Mouse (Mus musculus) skeletal muscle tissue, adult 2 months (tissue): Measurements from ENCODE around the gene Ctnnb1.
A peak's percentile ranks its signal among the peaks of the same experiment; 100 is the strongest.

Experiments
- DNase-seq: peaks from one replicate; pipeline ENCODE4 v3.0.0-alpha.2; 2012; ENCODE audit warnings: low read depth, low spot score

Gene Ctnnb1

DNA sequence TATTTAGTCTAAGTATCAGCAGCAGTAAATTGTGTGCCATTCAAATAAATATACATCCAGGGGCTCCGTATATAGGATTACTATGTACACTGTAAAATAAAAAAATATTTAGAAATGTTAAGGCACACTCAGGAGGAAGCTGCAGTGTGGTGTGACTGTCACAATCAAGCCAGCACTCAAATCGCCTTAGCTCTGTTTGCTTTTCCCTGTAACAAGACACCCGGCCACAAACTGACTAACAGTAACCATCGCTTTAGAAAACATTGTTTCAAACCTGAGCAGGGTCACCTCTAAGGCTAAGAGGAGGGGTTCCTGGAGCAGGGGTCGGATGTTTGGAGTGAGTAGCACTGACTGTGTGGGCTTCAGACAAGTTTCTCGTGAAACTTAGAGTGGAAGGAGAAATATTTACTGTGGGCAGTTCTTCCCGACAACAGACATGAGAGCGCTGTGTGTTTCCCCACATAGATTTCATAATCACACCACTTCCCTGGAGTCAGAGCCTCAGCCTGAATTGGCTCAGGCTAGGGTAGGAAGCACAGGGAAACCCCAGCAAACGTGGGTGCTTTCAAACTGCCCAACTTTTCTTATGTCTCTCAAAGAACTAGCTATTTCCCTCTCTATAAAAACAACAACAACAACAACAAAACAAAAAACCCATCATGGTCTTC, 1.9 kb upstream of the Ctnnb1 start:
- DNase-seq, result no peak

DNA sequence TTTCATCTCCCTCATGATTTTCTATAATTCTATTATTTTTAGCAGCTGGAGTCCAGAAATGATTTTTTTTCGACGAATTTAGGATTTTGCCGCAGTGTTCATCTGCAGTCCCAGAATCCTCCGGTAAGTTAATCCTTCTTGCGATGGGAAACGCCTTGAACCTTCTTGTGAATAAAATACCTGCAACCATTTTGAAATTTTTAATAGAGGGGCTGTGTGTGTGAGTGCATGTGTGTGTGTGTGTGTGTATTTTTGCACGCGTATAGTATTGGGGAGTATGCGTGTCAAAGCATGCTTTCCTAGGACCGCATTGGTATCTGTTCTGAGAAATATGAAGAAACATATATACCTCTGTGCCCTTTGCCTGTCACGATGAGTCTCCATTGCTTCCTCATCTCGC, 1.0 kb downstream of the Ctnnb1 start:
- no peak for DNase-seq

DNA sequence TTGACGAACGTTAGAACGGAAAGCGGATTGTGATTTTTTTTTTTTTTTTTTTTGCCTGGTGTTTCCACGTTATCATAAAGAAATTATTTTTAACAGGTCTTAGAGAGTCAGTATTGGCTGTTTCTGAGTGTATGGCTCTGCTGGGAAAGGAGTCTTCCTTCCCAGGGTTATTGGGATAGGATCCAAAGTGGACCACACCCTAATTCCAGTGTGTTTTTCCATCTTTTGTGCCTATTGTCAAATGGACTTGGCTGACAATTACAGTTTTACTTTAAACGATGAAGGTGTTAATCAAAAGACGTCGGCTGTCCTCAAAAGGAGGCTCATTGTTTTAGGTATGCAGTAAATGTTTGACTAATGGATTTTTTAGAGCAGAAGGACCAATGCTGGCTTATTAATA, 1.8 kb downstream of the Ctnnb1 start:
- no peak for DNase-seq

DNA sequence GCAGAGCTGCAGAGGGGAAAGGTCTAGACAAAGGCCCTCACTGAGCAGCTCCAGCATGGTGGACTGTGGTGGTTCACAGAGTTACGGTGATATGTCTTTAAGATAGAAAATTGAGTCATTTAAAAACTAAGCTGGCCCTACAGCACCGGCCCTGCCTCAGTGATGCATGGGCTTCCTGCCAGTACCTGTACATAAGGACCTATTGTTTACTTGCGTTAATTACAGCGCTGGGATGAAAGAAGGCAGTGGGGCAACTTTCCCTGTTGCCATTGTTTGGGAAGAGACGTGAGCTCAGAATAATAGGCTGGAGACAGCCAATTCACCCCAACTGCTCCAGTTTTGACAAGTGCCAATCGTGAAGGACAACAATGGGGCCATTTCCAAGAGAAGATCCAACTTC, 3.4 kb downstream of the Ctnnb1 start:
- DNase-seq, result no peak

DNA sequence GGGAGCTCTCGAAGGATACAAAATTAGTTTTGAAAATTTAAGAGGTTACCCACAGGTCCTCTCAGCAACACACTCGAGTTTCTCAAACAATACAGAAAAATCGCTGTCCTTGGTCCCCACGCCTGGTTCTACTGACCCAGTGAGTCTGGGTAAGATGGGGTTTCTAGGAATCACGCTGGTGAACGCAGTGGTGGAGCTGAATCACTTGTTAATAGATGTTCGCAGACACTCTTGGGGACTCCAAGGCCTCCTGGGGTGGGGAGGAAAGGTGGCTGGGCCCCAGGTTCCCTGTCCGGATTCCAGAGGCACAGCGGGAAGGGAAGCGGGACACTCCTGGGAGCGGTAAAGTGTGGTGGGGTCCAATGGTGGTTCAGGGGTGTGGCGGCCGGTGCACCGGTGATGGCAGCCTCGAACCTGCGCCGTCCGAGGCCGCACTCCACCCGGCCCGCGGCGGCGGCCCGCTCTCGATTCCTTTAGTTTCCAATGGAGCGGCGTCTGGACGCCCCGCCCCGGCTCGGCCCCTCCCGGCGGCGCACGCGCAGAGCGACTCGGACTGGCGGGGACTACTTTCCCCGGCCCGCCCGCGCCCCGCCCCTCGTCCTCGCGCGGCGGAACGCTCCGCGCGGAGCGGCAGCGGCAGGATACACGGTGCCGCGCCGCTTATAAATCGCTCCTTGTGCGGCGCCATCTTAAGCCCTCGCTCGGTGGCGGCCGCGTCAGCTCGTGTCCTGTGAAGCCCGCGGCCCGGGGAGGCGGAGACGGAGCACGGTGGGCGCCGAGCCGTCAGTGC, 4.0 kb downstream of the Ctnnb1 start:
- peak; percentile 96 for DNase-seq

DNA sequence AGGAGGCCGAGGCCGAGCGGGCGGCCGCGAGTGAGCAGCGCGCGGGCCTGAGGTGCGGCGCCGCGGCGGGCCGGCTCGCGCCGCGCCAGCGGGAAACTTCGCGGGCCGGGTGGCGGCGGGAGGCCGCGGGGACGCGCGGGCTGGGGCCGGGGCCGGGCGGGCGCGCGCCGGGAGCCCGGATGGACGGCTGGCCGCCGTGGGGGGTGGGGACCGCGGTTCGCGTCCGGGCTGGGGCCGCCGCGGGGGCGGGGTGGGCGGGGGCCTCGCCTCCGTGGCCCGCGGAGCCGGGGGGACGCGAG, 4.5 kb downstream of the Ctnnb1 start:
- DNase-seq, result no peak

DNA sequence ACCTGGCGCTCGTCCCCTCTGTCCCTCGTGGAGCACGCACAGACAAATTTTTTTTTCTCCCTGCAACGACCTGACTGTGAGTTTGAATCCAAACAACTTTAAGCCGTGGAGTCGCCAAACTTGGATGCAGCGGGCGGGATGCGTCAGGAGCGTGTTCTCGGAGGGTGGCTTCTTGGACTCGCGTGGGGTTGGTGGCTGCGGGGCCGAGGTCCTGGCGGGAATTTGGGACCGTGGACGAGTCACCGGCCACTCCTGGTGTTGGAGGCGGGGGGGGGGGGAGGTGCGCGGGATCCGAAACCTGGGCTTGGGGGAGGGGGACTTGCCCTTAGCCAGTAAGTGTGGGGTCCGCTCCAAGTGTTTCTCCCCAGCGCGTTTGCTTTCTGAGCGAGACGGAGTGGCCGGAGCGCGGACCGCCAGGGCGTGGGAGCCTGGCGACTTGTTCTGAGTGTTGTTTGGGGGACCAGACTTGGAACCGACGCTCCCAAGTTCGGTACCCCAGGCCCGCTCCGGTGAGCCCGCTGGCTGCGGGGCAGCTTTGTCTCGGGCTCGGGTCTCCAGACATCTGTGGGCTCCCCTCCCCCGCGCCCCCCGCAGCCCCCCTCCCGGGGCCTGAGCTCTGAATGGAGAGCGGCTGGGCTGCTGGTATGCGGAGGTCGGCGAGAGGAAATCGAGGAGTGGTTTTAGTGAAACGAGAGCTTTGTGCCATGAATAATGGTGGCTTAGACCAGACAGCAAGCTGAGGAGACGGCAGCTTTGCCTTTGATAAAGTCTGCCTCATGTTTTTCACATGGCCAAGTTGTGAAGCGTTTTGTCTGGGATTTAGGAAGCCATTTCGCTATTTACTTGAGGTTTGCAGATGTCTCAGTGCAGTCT, 5.1 kb downstream of the Ctnnb1 start:
- DNase-seq, result no peak

DNA sequence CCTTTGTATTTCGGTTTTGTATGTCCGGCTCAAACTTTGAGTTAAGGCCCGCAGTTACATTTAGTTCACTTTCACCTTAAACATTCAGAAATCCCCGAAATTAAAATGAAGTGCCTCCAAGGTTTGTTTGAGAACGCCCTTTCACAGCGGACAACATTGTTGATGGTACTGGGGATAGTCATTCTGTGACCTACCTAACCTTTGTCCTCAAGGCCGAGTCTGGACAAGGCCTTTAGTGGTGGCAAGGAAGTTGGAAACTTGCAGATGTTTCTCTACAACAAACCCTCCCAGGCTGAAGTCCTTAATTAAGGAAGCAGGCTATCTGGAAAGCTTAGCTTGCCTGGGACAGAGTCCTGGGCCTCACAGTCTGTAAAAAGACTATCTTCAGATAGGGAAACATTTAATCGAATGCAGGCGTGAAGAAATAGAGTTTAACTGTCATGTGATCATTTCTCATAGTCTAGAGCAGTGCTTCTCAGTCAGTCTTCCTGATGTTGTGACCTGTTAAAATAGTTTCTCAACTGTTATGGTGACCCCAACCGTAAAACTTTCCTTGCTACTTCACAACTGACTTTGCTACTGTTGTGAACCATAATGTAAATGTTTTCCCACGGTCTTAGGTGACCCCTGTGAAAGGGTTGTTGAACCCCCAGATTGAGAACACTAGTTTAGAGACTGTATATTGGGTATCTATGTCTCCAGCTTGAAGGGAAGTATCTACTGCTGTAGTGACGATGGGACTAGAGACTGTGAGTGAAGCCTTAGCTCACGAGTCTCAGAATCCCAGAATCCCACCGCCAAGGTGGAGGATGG, 6.0 kb downstream of the Ctnnb1 start:
- no peak for DNase-seq

DNA sequence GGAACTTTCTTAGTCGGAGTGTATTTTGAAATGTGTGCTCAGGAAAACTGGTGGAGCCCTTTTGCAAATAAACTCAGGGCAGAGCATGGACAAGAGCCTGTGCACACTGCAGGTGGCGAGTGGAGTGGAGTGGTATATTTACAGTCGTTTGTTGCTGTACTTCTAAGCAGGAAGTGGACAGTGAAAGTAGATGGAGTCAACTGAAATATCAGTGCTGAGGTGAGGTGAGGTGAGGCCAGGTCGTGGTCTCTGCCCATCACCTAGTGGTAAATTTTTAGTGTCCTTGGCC, 6.6 kb downstream of the Ctnnb1 start:
- DNase-seq, result no peak

DNA sequence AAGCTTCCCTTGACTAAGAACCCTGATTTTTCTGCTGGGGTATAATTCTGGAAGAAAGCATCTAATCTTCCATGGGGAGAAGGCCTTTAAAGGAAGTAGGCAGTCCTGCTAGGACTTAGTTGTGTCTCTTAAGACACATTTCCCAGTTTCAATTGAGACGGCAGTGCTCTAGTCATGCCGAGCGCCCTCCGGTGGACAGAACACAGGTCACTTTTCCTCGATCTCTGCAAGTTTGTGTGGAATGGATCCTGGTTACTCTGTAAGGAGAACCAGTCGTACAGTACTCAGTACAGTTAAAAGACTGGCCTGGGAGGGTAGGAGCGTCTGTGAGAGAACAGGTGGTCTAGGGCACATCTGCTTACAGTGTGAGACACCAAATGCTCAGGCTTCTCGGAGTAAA, 7.3 kb downstream of the Ctnnb1 start:
- DNase-seq, result no peak

DNA sequence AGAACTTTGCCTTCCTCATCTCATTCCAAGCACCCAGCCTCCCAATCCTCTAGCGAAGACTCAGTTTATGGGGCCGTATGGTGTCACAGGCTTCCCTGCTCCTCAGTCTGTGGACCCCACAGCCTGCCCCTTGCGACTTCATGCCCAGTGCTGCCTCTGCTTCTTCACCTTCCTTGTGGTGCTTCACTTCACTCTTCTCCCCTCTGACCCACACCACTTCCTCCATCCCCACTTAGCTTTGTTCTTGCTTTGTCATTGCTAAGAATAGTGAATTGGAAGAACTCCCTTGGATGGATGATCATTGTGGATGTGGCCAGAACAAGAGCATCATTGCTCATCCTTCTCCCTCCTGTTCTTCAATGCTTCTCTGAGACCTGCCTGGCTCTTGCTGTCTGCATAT, 11.8 kb downstream of the Ctnnb1 start:
- no peak for DNase-seq

DNA sequence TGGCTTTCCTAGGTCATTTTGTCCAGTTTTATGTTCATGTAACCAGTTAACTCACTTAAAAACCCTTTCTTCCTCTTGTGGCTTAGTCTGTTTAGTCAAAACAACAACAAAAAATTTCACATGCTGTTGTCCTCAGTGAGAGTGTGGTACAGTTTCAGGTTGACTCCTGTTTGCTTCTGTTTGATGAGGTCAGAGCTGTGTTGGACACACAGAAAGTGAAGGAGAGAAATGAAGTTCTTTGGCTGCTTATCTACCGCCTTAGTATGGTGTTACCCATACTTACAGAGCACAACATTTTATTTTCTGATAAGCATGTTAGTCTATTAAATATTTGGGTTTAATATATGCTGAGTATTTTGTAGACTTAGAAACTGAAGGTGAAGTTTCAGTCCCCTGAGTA, 14.7 kb downstream of the Ctnnb1 start:
- DNase-seq, result no peak

DNA sequence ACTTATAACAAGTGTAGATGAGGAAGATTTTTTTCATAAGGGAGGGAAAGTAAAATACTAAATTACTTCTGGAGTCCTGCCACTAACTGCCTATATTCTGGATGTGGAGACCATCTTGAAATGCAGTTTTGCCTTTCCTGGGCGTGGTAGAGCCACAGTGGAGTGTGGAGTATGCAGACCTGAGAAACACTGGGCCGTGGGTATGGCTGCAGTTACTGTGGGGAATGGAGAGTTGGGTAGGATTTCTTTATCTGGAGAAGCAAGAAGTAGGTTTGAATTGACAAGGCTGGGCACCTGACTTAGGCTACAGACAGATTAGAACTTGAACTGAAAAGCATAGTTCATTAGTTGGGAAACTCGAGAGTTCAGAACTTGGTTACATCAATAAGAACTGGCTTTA, 15.2 kb downstream of the Ctnnb1 start:
- DNase-seq, result no peak

DNA sequence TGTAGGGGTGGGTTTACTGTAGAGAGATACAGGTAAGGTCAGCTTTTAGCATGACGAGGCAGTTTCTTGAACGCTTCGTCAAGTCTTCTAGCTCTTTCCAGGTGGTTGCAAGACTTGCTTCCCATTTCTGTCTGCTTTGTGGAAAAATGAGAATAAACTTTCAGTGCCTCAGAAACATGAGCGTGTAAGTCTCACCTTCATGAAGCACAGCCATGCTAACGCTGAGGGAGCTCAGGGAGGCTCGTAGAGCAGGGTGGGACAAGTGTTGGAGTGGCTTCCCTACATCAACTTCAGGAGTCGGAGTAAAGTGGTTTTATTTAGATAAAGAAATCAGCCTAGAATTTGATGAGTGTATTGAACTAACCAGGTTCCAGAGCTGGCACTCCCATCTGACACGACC, 17.1 kb downstream of the Ctnnb1 start:
- DNase-seq, result no peak

DNA sequence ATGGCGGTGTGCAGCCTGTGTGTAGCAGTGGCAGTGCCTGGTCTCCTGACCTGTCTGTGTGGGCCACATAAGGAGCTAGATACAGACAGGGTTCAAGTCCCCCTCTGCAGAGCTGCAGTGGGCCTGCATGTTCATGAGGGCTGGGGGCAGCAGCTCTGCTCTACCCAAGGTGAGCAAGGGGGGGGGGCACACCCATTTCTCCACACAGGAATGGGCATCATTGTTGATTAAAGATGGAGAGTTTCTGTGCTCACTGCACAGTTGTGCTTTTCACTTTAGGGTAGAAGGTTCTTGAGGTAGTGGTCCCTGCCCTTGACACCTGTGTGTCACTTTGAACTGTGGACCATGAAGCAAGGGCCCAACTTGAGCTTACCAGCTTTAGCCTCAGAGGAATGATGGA, 19.8 kb downstream of the Ctnnb1 start:
- DNase-seq, result no peak

DNA sequence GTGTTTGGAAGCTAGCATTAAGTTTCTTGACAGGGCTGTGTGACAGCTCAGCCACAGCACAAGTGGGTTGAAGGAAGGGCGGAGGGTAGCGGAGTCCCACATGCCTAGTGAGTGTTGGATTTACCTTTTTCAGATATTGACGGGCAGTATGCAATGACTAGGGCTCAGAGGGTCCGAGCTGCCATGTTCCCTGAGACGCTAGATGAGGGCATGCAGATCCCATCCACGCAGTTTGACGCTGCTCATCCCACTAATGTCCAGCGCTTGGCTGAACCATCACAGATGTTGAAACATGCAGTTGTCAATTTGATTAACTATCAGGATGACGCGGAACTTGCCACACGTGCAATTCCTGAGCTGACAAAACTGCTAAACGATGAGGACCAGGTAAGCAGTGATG, 21.7 kb downstream of the Ctnnb1 start:
- DNase-seq, result no peak

DNA sequence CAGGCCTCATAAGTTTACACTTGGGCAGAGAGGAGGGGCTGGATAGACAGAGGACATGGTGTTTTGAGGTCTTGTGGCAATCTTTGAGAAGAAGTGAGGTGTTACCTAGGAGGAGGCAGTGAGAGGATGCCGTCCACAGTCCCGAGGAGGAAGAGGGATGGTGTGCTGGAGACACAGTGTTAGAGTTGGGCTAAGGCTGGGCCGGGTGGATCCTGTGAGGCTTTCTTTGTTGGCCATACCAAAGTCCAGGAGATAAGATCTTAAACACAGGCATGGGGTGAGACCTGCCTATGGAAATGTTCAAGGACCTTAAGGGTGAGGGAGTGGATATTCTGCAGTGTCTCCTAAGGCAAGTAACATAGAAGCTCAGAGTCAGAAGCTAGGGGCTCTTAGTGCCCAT, 22.9 kb downstream of the Ctnnb1 start:
- DNase-seq, result no peak

DNA sequence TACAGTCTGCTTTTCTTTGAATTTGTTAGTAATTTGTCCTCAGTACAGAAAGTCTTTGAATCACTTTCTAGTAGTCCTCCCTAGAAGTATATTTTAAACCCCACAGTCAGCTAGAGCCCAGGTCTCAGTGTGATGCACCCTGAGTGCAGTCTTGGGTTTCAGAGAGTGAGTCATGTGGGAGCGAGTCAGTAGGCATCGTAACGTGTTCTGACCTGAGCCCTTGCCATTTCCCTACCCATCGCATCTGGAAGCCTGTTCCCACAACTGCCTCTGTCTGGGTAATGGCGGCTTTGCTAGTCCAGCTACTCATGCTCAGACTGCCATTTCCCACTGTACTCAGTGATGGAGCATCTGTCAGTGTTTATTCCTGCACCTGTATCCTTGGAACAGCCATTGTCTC, 29.0 kb downstream of the Ctnnb1 start:
- DNase-seq, result no peak

DNA sequence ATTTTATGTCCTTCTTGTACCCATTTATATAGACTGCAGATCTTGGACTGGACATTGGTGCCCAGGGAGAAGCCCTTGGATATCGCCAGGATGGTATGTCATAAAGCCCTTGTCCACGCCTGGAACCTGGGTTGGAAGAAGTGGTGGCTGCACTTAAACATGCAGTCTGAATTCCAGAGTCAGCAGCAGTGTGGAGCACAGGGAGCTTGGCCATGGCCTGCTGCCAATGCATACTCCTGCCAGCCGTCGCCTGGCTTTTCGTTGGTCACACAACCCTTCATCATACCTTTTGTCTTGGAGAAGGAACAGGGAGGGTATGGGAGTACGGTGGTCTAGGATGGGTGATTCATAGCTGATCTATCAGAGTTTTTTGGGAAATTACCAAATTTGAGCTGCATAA, 29.5 kb downstream of the Ctnnb1 start:
- no peak for DNase-seq

DNA sequence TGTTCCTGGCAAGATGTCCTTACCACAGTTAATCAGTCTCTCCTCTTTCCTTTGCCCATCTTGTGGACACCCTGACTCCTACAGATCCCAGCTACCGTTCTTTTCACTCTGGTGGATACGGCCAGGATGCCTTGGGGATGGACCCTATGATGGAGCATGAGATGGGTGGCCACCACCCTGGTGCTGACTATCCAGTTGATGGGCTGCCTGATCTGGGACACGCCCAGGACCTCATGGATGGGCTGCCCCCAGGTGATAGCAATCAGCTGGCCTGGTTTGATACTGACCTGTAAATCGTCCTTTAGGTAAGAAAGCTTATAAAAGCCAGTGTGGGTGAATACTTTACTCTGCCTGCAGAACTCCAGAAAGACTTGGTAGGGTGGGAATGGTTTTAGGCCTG, 30.2 kb downstream of the Ctnnb1 start:
- no peak for DNase-seq

DNA sequence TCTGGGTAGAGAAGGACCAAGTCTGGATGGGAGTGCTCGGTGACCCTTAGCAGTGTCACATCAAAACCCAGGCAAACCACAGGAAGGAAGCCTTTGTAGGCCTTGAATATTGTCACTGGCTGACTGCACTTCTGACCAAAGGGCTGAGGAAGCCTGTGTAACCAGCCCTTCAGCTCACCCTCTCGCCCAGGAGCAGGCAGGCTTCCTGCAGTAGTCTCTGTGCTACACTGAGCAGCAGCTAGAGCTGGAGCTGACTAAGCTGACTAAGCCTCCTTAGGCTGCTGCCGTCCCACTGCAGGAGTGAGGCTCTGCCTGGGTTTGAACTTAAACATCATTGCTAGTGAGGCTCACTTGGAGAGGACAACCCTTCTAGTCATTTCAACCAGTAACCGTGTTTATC, 31.6 kb downstream of the Ctnnb1 start:
- no peak for DNase-seq

DNA sequence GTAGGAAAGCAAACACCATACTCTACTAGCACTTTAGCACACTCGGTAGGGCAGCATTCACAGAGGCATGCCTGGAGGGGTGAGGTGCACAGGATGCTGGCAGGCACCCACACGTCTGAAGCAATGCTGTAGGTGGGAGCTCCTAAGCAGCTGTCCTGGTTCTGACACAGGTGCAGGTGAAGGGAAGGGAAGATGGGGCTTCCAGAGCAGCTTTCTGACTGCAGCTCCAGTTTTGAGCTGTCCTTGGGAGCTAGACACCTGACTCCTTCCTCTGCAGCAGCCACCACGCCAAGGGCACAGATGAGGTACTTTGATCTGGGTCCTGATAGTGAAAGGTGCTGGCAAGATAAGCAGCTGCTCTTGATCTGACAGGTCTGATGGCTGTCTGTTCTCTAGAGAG, 32.5 kb downstream of the Ctnnb1 start:
- no peak for DNase-seq
